Mouse (Mus musculus): ENCODE measurements around the gene Tspan14.

DNA sequence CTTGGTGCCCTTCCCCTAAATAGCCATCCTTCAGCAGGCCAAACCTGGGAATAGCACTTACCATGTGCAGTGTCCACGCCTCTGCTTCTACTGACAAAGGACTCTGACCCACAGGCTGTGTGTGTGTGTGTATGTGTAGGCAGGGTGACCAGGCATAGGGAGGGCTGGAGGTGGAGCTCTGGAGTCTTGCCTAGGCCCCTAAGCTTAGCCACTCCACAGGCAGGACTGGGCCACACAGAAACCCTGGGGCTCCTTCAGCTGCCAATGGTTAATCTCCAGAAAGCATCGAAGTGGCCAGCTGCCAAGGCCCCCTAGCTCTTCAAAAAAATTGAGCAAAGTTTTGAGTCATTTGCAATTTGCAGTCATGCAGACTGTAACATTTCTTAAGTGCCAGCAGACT lies 41.5 kb upstream of the Tspan14 start:
- TF ChIP-seq CTCF (IDR thresholded peaks at IDR 0.05) (no peak), EP300 (IDR thresholded peaks at IDR 0.05) (no peak)
